Mouse (Mus musculus): Measurements from ENCODE around the gene Nbea. TPM values are rescaled to one million over a fixed set of nuclear protein-coding genes. Genes with fewer than 3 reads are reported as not detected.
A peak's percentile ranks its signal among the peaks of the same experiment; 100 is the strongest.
"Not testable (repeated sequence)": the region's sequence is repeated elsewhere in the genome, so short reads cannot be mapped to it uniquely, and the experiment has no call there.

Gene Nbea
- polyA plus RNA-seq, 1 experiment from 2014 or later = 54.2 TPM

GRCm38 (mm10) chr3:55978361-55978760 is 205.1 kb downstream of the Nbea start:
- Histone ChIP-seq H3K4me2 (ENCODE audit: low read length) (no peak overlapping the region), H3K4me1 (ENCODE audit: control insufficient read depth, insufficient read depth, low read depth, low read length) (no peaks in the 10 kb centered on the region), H3K27me3 (replicated peaks; ENCODE audit: control insufficient read depth, insufficient read depth, low read length) (no peaks in the 10 kb centered on the region), H3K4me3 (ENCODE audit: low read length) (no peak overlapping the region), H3K9ac (ENCODE audit: low read depth, low read length) (no peak overlapping the region), H3K27ac (ENCODE audit: low read depth, low read length) (no peak overlapping the region), H3K9me3 (ENCODE audit: control insufficient read depth, low read length) (0 out of 2 replicates have a peak, but pooled peaks cover 2% of the 10 kb centered on the region), H3K36me3 (ENCODE audit: control insufficient read depth, insufficient read depth, low read length) (peaks cover 20% of the 10 kb centered on the region)
- WGBS = 96% methylated on average over 2 of the region's 2 CpGs
- no peak for ATAC-seq

DNA sequence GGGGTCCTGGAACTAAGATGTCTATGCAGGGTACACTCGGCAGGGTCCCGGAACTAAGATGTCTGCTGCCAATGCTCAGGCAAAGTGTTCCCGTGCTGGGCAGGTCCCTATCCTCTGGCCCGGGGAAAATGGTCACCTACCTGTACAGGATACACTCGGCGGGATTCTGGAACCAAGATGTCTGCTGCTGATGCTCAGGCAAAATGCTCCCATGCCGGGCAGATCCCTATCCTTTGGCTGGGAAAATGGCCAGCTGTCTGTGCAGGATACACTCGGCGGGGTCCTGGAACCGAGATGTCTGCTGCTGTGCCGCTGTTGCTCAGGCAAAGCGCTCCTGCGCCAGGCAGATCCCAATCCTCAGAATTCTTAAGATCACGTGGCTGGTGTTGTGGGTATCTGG is 206.5 kb downstream of the Nbea start:
- ATAC-seq; H3K4me1 ChIP-seq (ENCODE audit: control insufficient read depth, insufficient read depth, low read depth, low read length); H3K9ac ChIP-seq (ENCODE audit: low read depth, low read length); H3K27ac ChIP-seq (ENCODE audit: low read depth, low read length); H3K4me2 ChIP-seq (ENCODE audit: low read length); H3K27me3 ChIP-seq (replicated peaks; ENCODE audit: control insufficient read depth, insufficient read depth, low read length); H3K9me3 ChIP-seq (ENCODE audit: control insufficient read depth, low read length); H3K4me3 ChIP-seq (ENCODE audit: low read length): not testable (repeated sequence)
- H3K36me3 ChIP-seq (ENCODE audit: control insufficient read depth, insufficient read depth, low read length) = peaks cover 13% of the 10 kb centered on the region
- 98% methylated on average over 14 of the region's 14 CpGs for WGBS

- H3K4me1 ChIP-seq (ENCODE audit: control insufficient read depth, insufficient read depth, low read depth, low read length) = no peaks in the 10 kb centered on the region; the same call in 1 of the 2 replicates
- H3K4me2 ChIP-seq (ENCODE audit: low read length) = no peak overlapping the region
- 31% methylated on average over 10 of the region's 10 CpGs for WGBS
- no peak overlapping the region for H3K4me3 ChIP-seq (ENCODE audit: low read length)
- no peaks in the 10 kb centered on the region for H3K27me3 ChIP-seq (replicated peaks; ENCODE audit: control insufficient read depth, insufficient read depth, low read length)
- no peak overlapping the region for H3K9ac ChIP-seq (ENCODE audit: low read depth, low read length)
- H3K36me3 ChIP-seq (ENCODE audit: control insufficient read depth, insufficient read depth, low read length) = peaks cover 2% of the 10 kb centered on the region; the same call in 1 of the 2 replicates
- H3K27ac ChIP-seq (ENCODE audit: low read depth, low read length) = peak overlapping the region; percentile 61; the same call in 1 of the 2 replicates
- no peaks in the 10 kb centered on the region for H3K9me3 ChIP-seq (ENCODE audit: control insufficient read depth, low read length)
- peak; percentile 79 for ATAC-seq
Measured at GRCm38 (mm10) chr3:55965723-55966156, 217.8 kb downstream of the Nbea start.

- peak; percentile 65 for ATAC-seq
- Histone ChIP-seq H3K9me3 (ENCODE audit: control insufficient read depth, low read length) (no peaks in the 10 kb centered on the region), H3K4me2 (ENCODE audit: low read length) (no peak overlapping the region), H3K36me3 (ENCODE audit: control insufficient read depth, insufficient read depth, low read length) (no peaks in the 10 kb centered on the region), H3K27me3 (replicated peaks; ENCODE audit: control insufficient read depth, insufficient read depth, low read length) (no peaks in the 10 kb centered on the region), H3K4me3 (ENCODE audit: low read length) (no peak overlapping the region), H3K9ac (ENCODE audit: low read depth, low read length) (no peak overlapping the region), H3K4me1 (ENCODE audit: control insufficient read depth, insufficient read depth, low read depth, low read length) (no peaks in the 10 kb centered on the region; the same call in 1 of the 2 replicates), H3K27ac (ENCODE audit: low read depth, low read length) (no peak overlapping the region)
- 81% methylated on average over 8 of the region's 8 CpGs for WGBS
Measured at GRCm38 (mm10) chr3:55963032-55963431, 220.5 kb downstream of the Nbea start.

DNA sequence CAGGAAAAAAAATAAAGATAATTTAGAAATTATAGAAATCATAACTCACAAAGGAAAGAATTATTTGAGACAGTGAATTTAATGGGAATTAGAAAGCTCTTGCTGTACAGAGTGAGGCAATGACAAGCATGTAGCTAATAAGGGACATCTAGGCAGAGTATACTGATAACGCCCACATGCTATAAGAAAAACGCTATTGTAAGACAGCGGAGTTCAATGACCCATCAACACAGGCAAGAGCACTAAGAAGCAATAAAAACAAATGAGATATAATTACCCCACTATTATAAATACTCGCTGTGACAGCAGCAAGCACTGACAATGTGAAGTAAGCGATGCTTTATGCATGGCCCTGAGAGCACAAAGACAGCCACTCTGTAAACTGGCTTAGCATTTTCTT is 233.5 kb downstream of the Nbea start:
- Histone ChIP-seq H3K4me2 (ENCODE audit: low read length) (no peak overlapping the region), H3K4me3 (ENCODE audit: low read length) (no peak overlapping the region), H3K27ac (ENCODE audit: low read depth, low read length) (no peak overlapping the region), H3K36me3 (ENCODE audit: control insufficient read depth, insufficient read depth, low read length) (no peaks in the 10 kb centered on the region; the same call in 1 of the 2 replicates), H3K27me3 (replicated peaks; ENCODE audit: control insufficient read depth, insufficient read depth, low read length) (no peaks in the 10 kb centered on the region), H3K4me1 (ENCODE audit: control insufficient read depth, insufficient read depth, low read depth, low read length) (no peaks in the 10 kb centered on the region), H3K9ac (ENCODE audit: low read depth, low read length) (no peak overlapping the region), H3K9me3 (ENCODE audit: control insufficient read depth, low read length) (no peaks in the 10 kb centered on the region)
- ATAC-seq = peak; percentile 60; the same call in 1 of the 2 replicates
- WGBS = 81% methylated on average over 5 of the region's 5 CpGs

DNA sequence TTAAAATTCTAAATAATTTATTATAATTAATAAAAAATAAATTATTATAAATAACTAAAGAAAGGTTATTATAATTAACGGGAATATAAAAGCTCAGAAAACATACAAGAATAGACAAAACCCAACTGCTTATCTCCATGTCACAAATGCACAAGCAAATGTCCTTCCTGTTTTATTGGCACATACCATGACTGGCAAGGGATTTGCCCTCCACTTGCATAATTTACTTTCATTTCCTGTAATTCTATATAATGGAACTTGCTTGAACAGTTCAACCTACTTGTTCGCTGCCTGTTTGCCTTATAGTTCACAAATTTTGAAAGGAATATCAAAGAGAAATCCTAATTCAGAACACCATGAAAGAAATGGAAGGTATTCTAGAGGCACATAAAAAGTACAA is 234.4 kb downstream of the Nbea start:
- H3K9me3 ChIP-seq (ENCODE audit: control insufficient read depth, low read length) = no peaks in the 10 kb centered on the region
- no peak overlapping the region for H3K4me2 ChIP-seq (ENCODE audit: low read length)
- H3K36me3 ChIP-seq (ENCODE audit: control insufficient read depth, insufficient read depth, low read length) = no peaks in the 10 kb centered on the region
- 93% methylated on average over 2 of the region's 2 CpGs for WGBS
- ATAC-seq = no peak
- no peak overlapping the region for H3K9ac ChIP-seq (ENCODE audit: low read depth, low read length)
- H3K4me1 ChIP-seq (ENCODE audit: control insufficient read depth, insufficient read depth, low read depth, low read length) = no peaks in the 10 kb centered on the region
- no peak overlapping the region for H3K4me3 ChIP-seq (ENCODE audit: low read length)
- H3K27me3 ChIP-seq (replicated peaks; ENCODE audit: control insufficient read depth, insufficient read depth, low read length) = no peaks in the 10 kb centered on the region
- no peak overlapping the region for H3K27ac ChIP-seq (ENCODE audit: low read depth, low read length)

DNA sequence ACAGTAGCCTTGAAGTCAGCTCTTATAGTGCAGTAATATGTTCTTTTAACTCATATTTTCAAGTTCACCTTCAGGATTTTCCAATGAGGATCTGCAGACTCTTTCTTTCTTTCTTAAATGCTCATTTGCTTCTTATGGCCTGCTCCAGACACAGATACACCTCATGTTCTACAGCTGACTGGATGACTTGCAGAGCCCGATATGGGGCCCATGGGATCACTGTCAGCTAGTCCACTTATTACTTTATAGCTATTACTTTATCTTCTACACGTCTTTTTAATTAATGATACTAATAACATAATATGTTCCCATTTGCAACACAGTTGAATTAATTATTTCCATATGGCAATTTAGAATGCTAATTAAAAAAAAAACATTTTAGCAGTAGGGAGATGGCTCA is 256.2 kb downstream of the Nbea start:
- Histone ChIP-seq H3K9me3 (ENCODE audit: control insufficient read depth, low read length) (no peaks in the 10 kb centered on the region), H3K27ac (ENCODE audit: low read depth, low read length) (no peak overlapping the region), H3K27me3 (replicated peaks; ENCODE audit: control insufficient read depth, insufficient read depth, low read length) (no peaks in the 10 kb centered on the region), H3K4me1 (ENCODE audit: control insufficient read depth, insufficient read depth, low read depth, low read length) (no peaks in the 10 kb centered on the region), H3K4me3 (ENCODE audit: low read length) (no peak overlapping the region), H3K4me2 (ENCODE audit: low read length) (no peak overlapping the region), H3K9ac (ENCODE audit: low read depth, low read length) (no peak overlapping the region), H3K36me3 (ENCODE audit: control insufficient read depth, insufficient read depth, low read length) (peaks cover 14% of the 10 kb centered on the region)
- WGBS = 53% methylated on average over 2 of the region's 2 CpGs
- no peak for ATAC-seq

DNA sequence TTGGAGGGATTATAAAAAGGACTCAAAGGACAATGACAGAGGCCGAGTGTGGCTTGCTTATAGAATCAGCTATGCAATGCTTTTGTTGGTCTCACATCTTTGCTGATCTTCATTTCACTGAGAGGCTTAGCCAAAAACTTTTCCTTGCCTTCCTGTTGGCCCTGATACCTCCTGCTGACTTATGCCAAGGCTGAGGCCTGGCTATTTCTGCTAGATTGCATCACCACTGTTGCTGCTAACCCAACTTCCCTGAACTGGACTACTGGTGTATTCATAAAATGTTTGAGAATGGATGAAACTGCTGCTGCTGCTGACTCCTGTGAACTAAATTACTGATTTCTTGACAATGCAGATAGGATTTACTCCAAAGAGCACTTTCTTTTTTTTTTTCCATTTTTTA is 274.2 kb downstream of the Nbea start:
- WGBS = 71% methylated on average over 1 of the region's 1 CpGs
- H3K36me3 ChIP-seq (ENCODE audit: control insufficient read depth, insufficient read depth, low read length) = peaks cover 2% of the 10 kb centered on the region; the same call in 1 of the 2 replicates
- H3K9me3 ChIP-seq (ENCODE audit: control insufficient read depth, low read length) = no peaks in the 10 kb centered on the region
- H3K4me3 ChIP-seq (ENCODE audit: low read length) = no peak overlapping the region
- H3K4me2 ChIP-seq (ENCODE audit: low read length) = no peak overlapping the region
- H3K4me1 ChIP-seq (ENCODE audit: control insufficient read depth, insufficient read depth, low read depth, low read length) = no peaks in the 10 kb centered on the region
- H3K27me3 ChIP-seq (replicated peaks; ENCODE audit: control insufficient read depth, insufficient read depth, low read length) = no peaks in the 10 kb centered on the region
- ATAC-seq = no peak
- H3K27ac ChIP-seq (ENCODE audit: low read depth, low read length) = no peak overlapping the region
- H3K9ac ChIP-seq (ENCODE audit: low read depth, low read length) = no peak overlapping the region

DNA sequence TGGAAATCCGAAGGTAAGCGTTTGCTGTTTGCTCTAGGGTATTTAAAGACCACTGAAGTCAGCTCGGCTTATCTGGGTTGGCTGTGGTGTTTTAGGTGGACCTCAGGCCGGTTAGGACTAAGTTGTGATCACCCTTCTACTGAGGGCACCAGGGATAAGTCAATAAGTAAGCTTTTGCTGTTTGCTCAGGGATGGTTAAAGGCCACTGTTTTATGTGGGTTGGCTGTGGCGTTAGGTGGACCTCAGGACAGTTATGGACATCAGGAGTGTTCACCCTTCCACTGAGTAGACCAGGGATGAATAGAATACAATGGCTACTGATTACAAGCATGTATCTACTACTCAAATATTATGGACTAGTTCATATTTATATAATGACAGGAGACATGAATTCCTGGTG is 292.9 kb downstream of the Nbea start:
- no peak overlapping the region for H3K4me2 ChIP-seq (ENCODE audit: low read length)
- WGBS = 92% methylated on average over 5 of the region's 5 CpGs
- no peaks in the 10 kb centered on the region for H3K9me3 ChIP-seq (ENCODE audit: control insufficient read depth, low read length)
- no peak for ATAC-seq
- H3K4me1 ChIP-seq (ENCODE audit: control insufficient read depth, insufficient read depth, low read depth, low read length) = no peaks in the 10 kb centered on the region
- no peaks in the 10 kb centered on the region for H3K27me3 ChIP-seq (replicated peaks; ENCODE audit: control insufficient read depth, insufficient read depth, low read length)
- no peak overlapping the region for H3K9ac ChIP-seq (ENCODE audit: low read depth, low read length)
- peaks cover 3% of the 10 kb centered on the region; the same call in 1 of the 2 replicates for H3K36me3 ChIP-seq (ENCODE audit: control insufficient read depth, insufficient read depth, low read length)
- no peak overlapping the region for H3K4me3 ChIP-seq (ENCODE audit: low read length)
- H3K27ac ChIP-seq (ENCODE audit: low read depth, low read length) = no peak overlapping the region

DNA sequence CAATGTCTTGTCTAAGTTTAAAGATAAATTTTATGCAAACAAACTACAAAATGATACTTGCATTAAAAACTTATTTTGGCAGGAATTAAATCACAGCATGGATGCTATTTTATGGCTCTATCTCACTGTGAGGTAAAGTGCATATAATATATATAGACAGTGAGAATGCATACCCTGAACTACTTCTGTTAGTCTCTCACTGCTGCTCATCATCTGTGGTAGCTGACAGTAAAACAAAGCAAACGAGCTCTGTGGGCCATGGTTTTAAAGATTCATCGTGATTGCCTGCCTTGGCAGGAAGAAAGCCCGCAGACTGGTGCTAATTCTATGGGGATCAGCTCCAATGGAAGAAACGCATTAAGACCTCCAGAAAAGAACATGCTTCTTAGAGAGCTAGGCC is 294.3 kb downstream of the Nbea start:
- Histone ChIP-seq H3K27ac (ENCODE audit: low read depth, low read length) (no peak overlapping the region), H3K4me2 (ENCODE audit: low read length) (no peak overlapping the region), H3K4me1 (ENCODE audit: control insufficient read depth, insufficient read depth, low read depth, low read length) (no peaks in the 10 kb centered on the region), H3K4me3 (ENCODE audit: low read length) (no peak overlapping the region), H3K27me3 (replicated peaks; ENCODE audit: control insufficient read depth, insufficient read depth, low read length) (no peaks in the 10 kb centered on the region), H3K9ac (ENCODE audit: low read depth, low read length) (no peak overlapping the region), H3K9me3 (ENCODE audit: control insufficient read depth, low read length) (no peaks in the 10 kb centered on the region), H3K36me3 (ENCODE audit: control insufficient read depth, insufficient read depth, low read length) (peaks cover 3% of the 10 kb centered on the region; the same call in 1 of the 2 replicates)
- WGBS = 50% methylated on average over 4 of the region's 4 CpGs
- ATAC-seq = no peak

All from hindbrain, embryonic 16.5 days (tissue).